Mouse (Mus musculus) kidney, postnatal 10 days (tissue): ENCODE measurements around the gene Slc1a7.

Source experiments
- DNase-seq: peaks from one replicate; pipeline ENCODE4 v3.0.0; 2021; ENCODE audit warnings: mixed read lengths

Gene Slc1a7

GRCm38 (mm10) chr4:107971162-107971561, 3.0 kb downstream of the Slc1a7 start:
- DNase-seq: no peak

- DNase-seq: no peak
These were observed 6.4 kb downstream of the Slc1a7 start for GRCm38 (mm10) chr4:107974527-107974926.

- DNase-seq: no peak
These were observed 6.9 kb downstream of the Slc1a7 start for GRCm38 (mm10) chr4:107975004-107975403.

- no peak for DNase-seq
These were observed 9.5 kb downstream of the Slc1a7 start for GRCm38 (mm10) chr4:107977593-107977992.

GRCm38 (mm10) chr4:107979530-107979929, 11.4 kb downstream of the Slc1a7 start:
- DNase-seq: peak; percentile 49

- DNase-seq: no peak
These were observed 12.0 kb downstream of the Slc1a7 start for GRCm38 (mm10) chr4:107980002-107980600.

GRCm38 (mm10) chr4:107983717-107984116, 15.6 kb downstream of the Slc1a7 start:
- peak; percentile 38 for DNase-seq

- DNase-seq: peak; percentile 81
These were observed 16.3 kb downstream of the Slc1a7 start for GRCm38 (mm10) chr4:107984282-107984981.

GRCm38 (mm10) chr4:107985812-107986211, 17.7 kb downstream of the Slc1a7 start:
- DNase-seq: no peak

GRCm38 (mm10) chr4:107986386-107987168, 18.4 kb downstream of the Slc1a7 start:
- DNase-seq: no peak

GRCm38 (mm10) chr4:107988931-107989330, 20.8 kb downstream of the Slc1a7 start:
- no peak for DNase-seq

- peak; percentile 57 for DNase-seq
These were observed 22.7 kb downstream of the Slc1a7 start for GRCm38 (mm10) chr4:107990818-107991217.

- DNase-seq: no peak
These were observed 23.7 kb downstream of the Slc1a7 start for GRCm38 (mm10) chr4:107991879-107992278.

GRCm38 (mm10) chr4:107995011-107995410, 26.9 kb downstream of the Slc1a7 start:
- no peak for DNase-seq

GRCm38 (mm10) chr4:107995727-107996126, 27.6 kb downstream of the Slc1a7 start:
- no peak for DNase-seq

- no peak for DNase-seq
These were observed 28.4 kb downstream of the Slc1a7 start for GRCm38 (mm10) chr4:107996418-107996986.

- DNase-seq: peak; percentile 68
These were observed 30.7 kb downstream of the Slc1a7 start for GRCm38 (mm10) chr4:107998641-107999332.

- peak; percentile 50 for DNase-seq
These were observed 31.2 kb downstream of the Slc1a7 start for GRCm38 (mm10) chr4:107999380-107999779.

- peak; percentile 37 for DNase-seq
These were observed 37.2 kb downstream of the Slc1a7 start for GRCm38 (mm10) chr4:108005328-108005727.

- no peak for DNase-seq
These were observed 39.5 kb downstream of the Slc1a7 start for GRCm38 (mm10) chr4:108007532-108008103.

- no peak for DNase-seq
These were observed 40.4 kb downstream of the Slc1a7 start for GRCm38 (mm10) chr4:108008541-108008940.

GRCm38 (mm10) chr4:108014466-108014865, 46.3 kb downstream of the Slc1a7 start:
- DNase-seq: no peak
